9 mouse cellular contexts compared by ENCODE assay signal in the genomic region with DNA sequence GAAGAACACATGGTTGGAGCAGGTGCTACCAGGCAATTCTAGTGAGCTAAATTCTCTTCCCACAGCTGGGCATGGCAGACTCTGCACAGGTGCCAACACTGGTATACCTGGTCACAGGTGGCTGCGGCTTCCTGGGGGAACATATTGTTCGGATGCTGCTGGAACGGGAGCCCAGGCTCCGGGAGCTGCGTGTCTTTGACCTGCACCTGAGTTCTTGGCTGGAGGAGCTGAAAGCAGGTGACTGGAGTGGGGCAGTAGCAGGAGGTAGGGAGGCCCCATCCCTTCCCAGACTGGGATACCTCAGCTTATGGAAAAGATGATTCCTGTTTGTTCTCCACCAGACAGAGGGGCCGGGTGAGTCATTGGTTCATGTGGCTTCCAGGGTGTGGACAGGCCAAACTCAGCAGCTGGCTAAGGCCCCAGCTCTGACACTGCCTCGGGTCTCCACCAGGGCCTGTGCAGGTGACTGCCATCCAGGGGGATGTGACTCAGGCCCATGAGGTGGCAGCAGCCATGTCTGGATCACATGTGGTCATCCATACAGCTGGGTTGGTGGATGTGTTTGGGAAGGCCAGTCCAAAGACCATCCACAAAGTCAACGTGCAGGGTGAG. TPM values are rescaled to one million over a fixed set of nuclear protein-coding genes. Genes with fewer than 3 reads are reported as not detected.
DNase-seq lines count a peak whose midpoint lies in the region; ATAC-seq and TF ChIP-seq lines count a peak whose summit lies in the region.
"Had no signal": no experiment of that assay in that cellular context is flagged by ENCODE, and none has a peak within 500 bp of the region (broad histone marks: within the 10 kb centered on the region; RNA-seq: fewer than 3 reads in every experiment).

No protein-coding gene starts in this region.

- DNase-seq in cerebellum, adult 11-12 months: peak; percentile 75
- no peak for DNase-seq in cerebellum, adult 11 months
- DNase-seq in lung, adult 18-20 months: no peak
- DNase-seq in lung, postnatal 0 days (ENCODE audit: low spot score): no peak
- no peak for DNase-seq in retina, embryonic 14.5 days (ENCODE audit: low spot score)
- no peak for DNase-seq in thymus, adult 18-20 months

- no peak for TF ChIP-seq CTCF in lung, postnatal 0 days (IDR thresholded peaks at IDR 0.05)

- no peak for TF ChIP-seq EP300 in lung, postnatal 0 days (IDR thresholded peaks at IDR 0.05)

- H3K36me3 ChIP-seq in lung, embryonic 16.5 days (ENCODE audit: control insufficient read depth, insufficient read depth, low read length): peaks cover 32% of the 10 kb centered on the region
- H3K36me3 ChIP-seq in heart, embryonic 16.5 days (ENCODE audit: control insufficient read depth, insufficient read depth): peaks cover 32% of the 10 kb centered on the region
- peaks cover 31% of the 10 kb centered on the region for H3K36me3 ChIP-seq in lung, postnatal 0 days (ENCODE audit: insufficient read depth, low read length)

- peak overlapping the region; percentile 58 for H3K9ac ChIP-seq in lung, embryonic 16.5 days (ENCODE audit: low read length)
- H3K9ac ChIP-seq in heart, embryonic 16.5 days (ENCODE audit: low read length): peak overlapping the region; percentile 50
- peak overlapping the region; percentile 20; the same call in 1 of the 2 replicates for H3K9ac ChIP-seq in lung, postnatal 0 days (replicated peaks; ENCODE audit: low read depth)

- H3K4me2 ChIP-seq in lung, embryonic 16.5 days (ENCODE audit: low read depth, low read length): peak overlapping the region; percentile 45
- H3K4me2 ChIP-seq in heart, embryonic 16.5 days (ENCODE audit: low read depth, low read length): peak overlapping the region; percentile 53
- peak overlapping the region; percentile 54 for H3K4me2 ChIP-seq in lung, postnatal 0 days (replicated peaks; ENCODE audit: low read depth, low read length)

- no peak overlapping the region; the same call in 1 of the 2 replicates for H3K27ac ChIP-seq in lung, embryonic 16.5 days (ENCODE audit: low read length)
- H3K27ac ChIP-seq in heart, embryonic 16.5 days (ENCODE audit: low read length): peak overlapping the region; percentile 22; the same call in 1 of the 2 replicates
- H3K27ac ChIP-seq in lung, postnatal 0 days (ENCODE audit: low read length): peak overlapping the region; percentile 68

- peaks cover 6% of the 10 kb centered on the region for H3K4me1 ChIP-seq in lung, embryonic 16.5 days (replicated peaks; ENCODE audit: control insufficient read depth, insufficient read depth, low read length)
- H3K4me1 ChIP-seq in heart, embryonic 16.5 days (ENCODE audit: control insufficient read depth, insufficient read depth, low read length): no peaks in the 10 kb centered on the region; the same call in 1 of the 2 replicates
- peaks cover 3% of the 10 kb centered on the region; the same call in 1 of the 2 replicates for H3K4me1 ChIP-seq in lung, postnatal 0 days (ENCODE audit: insufficient read depth, low read depth, low read length)

- no peak for ATAC-seq in lung, embryonic 16.5 days (ENCODE audit: low read depth)
- no peak for ATAC-seq in heart, embryonic 16.5 days (replicated peaks; ENCODE audit: extremely low read depth, insufficient read depth, low FRiP score)
- peak; percentile 14 for ATAC-seq in lung, postnatal 0 days

- WGBS in lung, embryonic 16.5 days: 87% methylated on average over 8 of the region's 8 CpGs
- WGBS in heart, embryonic 16.5 days: 78% methylated on average over 8 of the region's 8 CpGs
- WGBS in lung, postnatal 0 days: 84% methylated on average over 8 of the region's 8 CpGs

- H3K9me3 ChIP-seq in lung, embryonic 16.5 days (ENCODE audit: control insufficient read depth, low read length): no peaks in the 10 kb centered on the region
- no peaks in the 10 kb centered on the region for H3K9me3 ChIP-seq in heart, embryonic 16.5 days (replicated peaks; ENCODE audit: control insufficient read depth, low read length)
- H3K9me3 ChIP-seq in lung, postnatal 0 days (ENCODE audit: low read length): no peaks in the 10 kb centered on the region

- no peaks in the 10 kb centered on the region for H3K27me3 ChIP-seq in lung, embryonic 16.5 days (ENCODE audit: control insufficient read depth, insufficient read depth, low read depth, low read length)
- H3K27me3 ChIP-seq in heart, embryonic 16.5 days (ENCODE audit: control insufficient read depth, insufficient read depth, low read length): no peaks in the 10 kb centered on the region
- no peaks in the 10 kb centered on the region for H3K27me3 ChIP-seq in lung, postnatal 0 days (replicated peaks; ENCODE audit: insufficient read depth, low read length)
- H3K27me3 ChIP-seq: CH12.LX had no signal

- H3K4me3 ChIP-seq in lung, embryonic 16.5 days (ENCODE audit: low read length): peak overlapping the region; percentile 28
- peak overlapping the region; percentile 37 for H3K4me3 ChIP-seq in heart, embryonic 16.5 days (ENCODE audit: low read length)
- H3K4me3 ChIP-seq in lung, postnatal 0 days (ENCODE audit: low read depth, low read length): peak overlapping the region; percentile 16; the same call in 1 of the 2 replicates

RNA-seq across cellular contexts. Expression of a gene that starts 0.7 kb away (rescaled TPM):
- 27.5 and 32.1 TPM in 2 replicates for polyA plus RNA-seq in lung, embryonic 16.5 days (2015; fragmentation: Nextera tagmentation; extraction: Ambion mirVana)
- 24.5 and 24.9 TPM in 2 replicates for polyA plus RNA-seq in heart, embryonic 16.5 days (2015; fragmentation: Nextera tagmentation; extraction: Ambion mirVana)
- polyA plus RNA-seq in lung, postnatal 0 days (2015; fragmentation: Nextera tagmentation; extraction: Ambion mirVana): 52.8 and 55.8 TPM in 2 replicates

RNA-seq across cellular contexts. Expression of a gene that starts 15.7 kb away (rescaled TPM):
- polyA plus RNA-seq in lung, embryonic 16.5 days (2015; fragmentation: Nextera tagmentation; extraction: Ambion mirVana): not detected in 2 replicates
- polyA plus RNA-seq in heart, embryonic 16.5 days (2015; fragmentation: Nextera tagmentation; extraction: Ambion mirVana): not detected in 2 replicates
- polyA plus RNA-seq in lung, postnatal 0 days (2015; fragmentation: Nextera tagmentation; extraction: Ambion mirVana): not detected in 2 replicates

RNA-seq across cellular contexts. Expression of a gene that starts 23.0 kb away (rescaled TPM):
- 44.5 and 45.1 TPM in 2 replicates for polyA plus RNA-seq in lung, embryonic 16.5 days (2015; fragmentation: Nextera tagmentation; extraction: Ambion mirVana)
- 50.3 and 53.7 TPM in 2 replicates for polyA plus RNA-seq in heart, embryonic 16.5 days (2015; fragmentation: Nextera tagmentation; extraction: Ambion mirVana)
- 41.3 and 49.2 TPM in 2 replicates for polyA plus RNA-seq in lung, postnatal 0 days (2015; fragmentation: Nextera tagmentation; extraction: Ambion mirVana)

RNA-seq across cellular contexts. Expression of a gene that starts 23.2 kb away (rescaled TPM):
- polyA plus RNA-seq in lung, embryonic 16.5 days (2015; fragmentation: Nextera tagmentation; extraction: Ambion mirVana): 1.1 and 1.3 TPM in 2 replicates
- polyA plus RNA-seq in heart, embryonic 16.5 days (2015; fragmentation: Nextera tagmentation; extraction: Ambion mirVana): 1.0 and 1.3 TPM in 2 replicates
- polyA plus RNA-seq in lung, postnatal 0 days (2015; fragmentation: Nextera tagmentation; extraction: Ambion mirVana): 0.74 and 0.94 TPM in 2 replicates

RNA-seq across cellular contexts. Expression of a gene that starts 24.6 kb away (rescaled TPM):
- 13.8 and 18.1 TPM in 2 replicates for polyA plus RNA-seq in lung, embryonic 16.5 days (2015; fragmentation: Nextera tagmentation; extraction: Ambion mirVana)
- 10.3 and 12.3 TPM in 2 replicates for polyA plus RNA-seq in heart, embryonic 16.5 days (2015; fragmentation: Nextera tagmentation; extraction: Ambion mirVana)
- 10.5 and 11.0 TPM in 2 replicates for polyA plus RNA-seq in lung, postnatal 0 days (2015; fragmentation: Nextera tagmentation; extraction: Ambion mirVana)
